Mouse (Mus musculus) naive thymus-derived CD4-positive, alpha-beta T cell, adult 2 months (primary cell): ENCODE measurements around the gene Apoa2.

Source experiments
- DNase-seq: peaks from one replicate; pipeline ENCODE4 v3.0.0-alpha.2; 2011; ENCODE audit warnings: low read depth

Gene Apoa2

DNA sequence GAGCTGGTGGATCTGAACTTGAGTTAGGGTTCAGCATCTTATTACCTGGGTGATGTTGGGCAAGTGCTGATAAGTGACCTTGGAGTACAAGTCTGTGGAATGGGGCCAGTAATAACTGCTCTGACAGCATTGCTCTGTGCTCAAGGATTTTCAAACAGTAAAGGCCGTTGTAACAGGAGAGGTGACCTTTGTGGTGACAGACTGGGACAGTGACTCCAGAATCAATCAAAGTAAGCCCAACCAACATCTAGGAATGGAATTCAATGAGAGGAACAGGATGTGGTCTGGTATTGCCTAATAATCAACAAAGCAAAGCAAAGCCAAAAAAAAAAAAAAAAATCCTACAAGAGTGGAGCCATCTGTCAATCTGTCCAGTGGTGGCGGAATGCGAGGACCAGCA is 35.5 kb downstream of the Apoa2 start:
- no peak for DNase-seq

DNA sequence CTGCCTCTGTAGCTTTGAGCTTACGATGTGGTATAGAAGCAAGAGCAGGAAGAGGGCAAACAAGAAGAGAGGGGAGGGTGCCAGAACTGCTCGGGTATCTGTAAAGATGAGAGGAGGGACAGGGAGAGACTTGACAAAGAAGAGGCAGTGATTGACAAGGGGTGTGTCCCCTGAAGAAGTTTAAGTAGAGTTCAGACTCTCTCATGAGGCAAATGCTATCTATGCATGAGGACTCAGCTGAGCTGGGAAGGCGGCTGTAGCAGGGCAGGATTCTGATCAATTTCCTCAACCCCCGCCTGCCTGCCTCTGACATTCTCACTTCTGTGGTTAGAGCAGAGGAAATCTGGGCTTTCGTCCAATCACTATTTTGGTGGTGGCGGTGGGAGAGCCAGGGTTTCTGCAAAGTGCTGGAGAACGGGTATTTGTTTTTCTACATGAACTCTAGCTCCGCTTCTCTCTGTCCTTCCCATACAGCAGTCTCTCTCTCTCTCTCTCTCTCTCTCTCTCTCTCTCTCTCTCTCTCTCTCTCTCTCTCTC is 37.8 kb downstream of the Apoa2 start:
- peak; percentile 76 for DNase-seq

DNA sequence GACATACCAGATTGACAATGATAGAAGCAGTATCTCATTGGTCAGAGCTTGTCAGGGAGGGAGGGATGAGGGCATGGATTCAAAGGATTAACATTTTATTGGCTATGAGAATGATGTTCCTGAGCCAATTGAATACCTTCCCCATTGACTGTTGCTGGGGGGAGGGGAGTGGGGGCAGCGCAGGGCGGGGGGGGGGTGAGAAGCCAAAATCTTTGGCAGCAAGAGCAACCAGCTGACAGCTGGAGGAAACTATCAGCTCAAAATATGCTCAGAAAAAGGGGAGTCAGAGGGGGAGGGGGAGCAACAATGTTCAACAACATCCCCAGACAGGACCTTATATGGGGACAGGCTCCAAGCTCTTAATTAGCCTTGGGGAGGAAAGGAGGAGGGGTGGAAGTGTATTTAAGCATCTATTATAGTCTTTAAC is 38.3 kb downstream of the Apoa2 start:
- no peak for DNase-seq

DNA sequence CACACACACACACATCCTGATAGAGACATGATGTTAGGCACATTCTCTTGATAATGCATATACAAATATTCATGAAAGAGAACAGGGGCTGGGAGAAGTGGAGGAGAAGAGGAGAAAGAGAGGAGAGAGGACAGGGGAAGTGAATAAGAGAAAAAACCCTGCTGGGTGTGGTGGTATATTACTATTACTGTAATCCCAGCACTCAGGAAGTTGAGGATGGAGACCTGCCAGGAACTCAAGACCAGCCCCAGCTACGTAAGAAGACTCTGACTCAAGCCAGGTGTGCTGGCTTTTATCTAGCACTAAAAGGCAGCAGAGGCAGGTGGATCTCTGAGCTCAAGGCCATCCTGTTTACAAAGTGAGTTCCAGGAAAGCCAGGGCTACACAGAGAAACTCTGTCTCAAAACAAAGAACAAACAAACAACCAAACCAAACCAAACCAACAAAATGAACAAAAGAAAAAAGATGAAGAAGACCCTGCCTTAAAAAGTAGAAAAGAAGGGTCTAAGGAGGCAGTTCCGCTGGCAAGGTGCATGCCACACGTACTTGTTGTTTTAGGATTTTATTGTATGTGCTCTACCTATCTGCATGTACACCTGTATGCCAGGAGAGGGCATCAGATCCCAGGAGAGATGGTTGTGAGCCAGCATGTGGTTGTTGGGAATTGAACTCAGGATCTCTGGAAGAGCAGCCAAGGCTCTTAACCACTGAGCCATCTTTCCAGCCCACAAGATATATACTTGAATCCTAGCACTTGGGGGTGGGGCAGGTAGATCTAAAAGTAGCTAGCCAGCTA is 39.0 kb downstream of the Apoa2 start:
- DNase-seq = no peak

DNA sequence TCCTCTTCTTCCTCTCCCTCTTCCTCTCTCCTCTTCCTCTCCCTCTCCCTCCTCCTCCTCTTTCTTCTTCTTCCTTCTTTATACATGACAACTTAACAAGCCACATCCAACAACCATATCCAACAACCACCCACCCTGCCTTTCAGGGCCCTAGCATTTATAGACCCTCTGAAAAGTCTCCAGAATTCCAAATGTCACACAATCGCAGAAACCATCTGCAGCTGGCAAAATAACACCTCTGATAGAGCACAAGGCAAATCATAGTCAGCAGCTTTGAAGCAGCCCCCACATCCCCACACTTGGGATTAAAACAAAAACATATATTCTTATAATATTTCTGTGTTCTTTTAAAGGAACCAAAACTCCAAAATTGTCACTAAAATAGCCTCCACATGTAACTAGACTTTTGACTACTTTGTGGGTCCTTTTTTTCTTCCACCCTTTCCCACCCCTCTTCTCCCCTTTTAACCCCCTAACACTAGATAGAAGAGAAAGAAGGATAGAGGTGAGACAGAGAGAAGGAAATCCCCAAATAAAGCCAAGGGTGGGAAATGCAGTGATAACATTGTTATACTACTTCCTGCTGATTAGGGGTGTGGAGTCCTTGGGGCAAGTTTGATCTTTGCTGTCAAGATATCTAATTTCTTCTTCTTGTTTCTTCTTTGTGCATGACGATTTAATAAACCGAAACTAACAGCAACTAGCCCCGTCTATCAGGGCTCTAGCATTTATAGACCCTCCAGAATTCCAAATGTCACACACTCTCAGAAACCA is 41.3 kb downstream of the Apoa2 start:
- no peak for DNase-seq

DNA sequence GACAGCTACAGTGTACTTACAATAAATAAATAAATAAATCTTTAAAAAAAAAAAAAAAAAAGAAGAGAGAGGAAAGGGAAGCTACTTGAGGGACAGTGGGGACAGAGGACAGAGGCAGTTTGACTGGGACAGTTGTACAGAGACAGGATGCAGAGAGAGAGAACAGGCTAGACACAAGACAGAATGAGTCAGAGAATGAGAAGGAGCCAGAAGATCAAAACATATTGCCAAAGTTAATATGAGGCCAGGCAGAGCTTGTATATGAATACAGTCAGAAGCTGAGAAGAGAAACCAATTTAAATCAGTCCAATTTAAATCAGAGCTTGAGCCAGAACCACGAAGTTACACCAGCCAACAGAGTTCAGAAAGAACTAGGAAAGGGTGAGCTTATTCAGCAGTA is 43.5 kb downstream of the Apoa2 start:
- no peak for DNase-seq

DNA sequence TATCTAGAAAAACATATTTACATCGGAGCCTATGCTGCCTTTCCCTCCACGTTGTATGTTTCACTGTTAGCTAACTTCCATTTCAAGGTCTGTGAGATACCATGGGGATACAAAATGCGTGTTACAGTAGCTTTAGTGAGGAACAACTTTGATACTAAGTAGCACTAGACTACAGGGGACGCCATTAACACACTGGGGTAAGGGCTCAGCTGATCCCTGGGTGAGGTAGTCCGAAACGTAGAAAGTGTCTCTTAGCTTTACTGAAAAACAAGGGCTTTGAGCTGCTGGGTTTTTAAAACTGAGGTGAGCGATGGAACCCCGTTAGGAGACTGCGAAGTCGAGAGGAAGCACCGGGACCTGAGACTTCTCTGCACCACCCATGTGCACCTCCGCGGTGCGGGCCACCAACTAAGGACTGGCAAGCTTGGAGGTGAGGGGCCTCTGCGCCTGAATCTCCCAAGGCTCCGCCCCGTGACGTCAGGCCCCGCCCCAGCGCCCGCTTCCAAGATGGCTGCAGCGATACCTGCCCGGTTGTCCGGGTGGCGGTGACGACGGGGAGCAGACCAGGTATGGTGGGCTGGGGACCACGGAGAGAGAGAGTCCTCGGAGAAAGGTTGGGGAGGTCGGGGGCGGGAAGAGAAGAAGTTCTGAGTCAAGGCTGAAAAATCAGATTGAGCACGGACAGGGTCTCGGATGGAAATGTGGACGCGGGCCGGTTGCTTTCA is 45.2 kb downstream of the Apoa2 start, which contains the start of gene B4galt3:
B4galt3 (plus strand) TSS at position 481 of the 725 bp plus-strand sequence.
- peak; percentile 95 for DNase-seq

DNA sequence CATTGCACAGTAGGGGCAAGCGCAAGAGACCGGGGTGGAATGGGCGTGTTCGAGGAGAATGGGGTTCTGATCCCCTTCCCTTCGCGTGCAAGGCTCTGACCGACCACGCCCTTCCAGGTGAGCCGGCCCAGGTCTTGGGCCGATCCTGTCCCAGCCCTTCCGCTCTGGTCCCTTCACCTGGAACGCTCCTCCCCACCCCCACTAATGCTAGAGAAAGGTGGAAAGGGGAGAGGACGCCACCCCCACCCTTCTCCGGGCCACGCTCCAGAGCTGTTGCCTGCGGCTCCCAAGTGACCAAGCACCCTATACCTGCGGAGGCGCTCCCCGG is 45.7 kb downstream of the Apoa2 start:
- no peak for DNase-seq

DNA sequence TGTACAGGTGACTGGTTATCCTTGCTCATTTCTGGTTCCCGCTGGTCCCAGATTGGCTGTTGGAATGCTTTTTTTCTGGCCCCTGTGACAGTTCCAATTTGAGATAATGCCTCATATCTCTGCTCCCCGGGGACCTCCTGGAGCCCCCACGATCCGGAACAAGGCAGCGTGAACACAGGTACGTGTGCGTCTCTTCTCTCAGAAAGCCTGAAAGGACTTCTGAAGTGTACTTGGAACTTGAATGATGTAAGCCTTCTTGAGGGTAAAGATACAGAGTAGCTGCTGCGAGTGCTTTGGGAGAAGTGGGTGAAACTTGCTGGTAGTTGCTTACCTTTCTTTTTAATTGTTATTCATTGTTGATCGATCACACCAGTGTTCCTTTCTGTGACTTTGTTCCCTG is 46.3 kb downstream of the Apoa2 start:
- DNase-seq = no peak

DNA sequence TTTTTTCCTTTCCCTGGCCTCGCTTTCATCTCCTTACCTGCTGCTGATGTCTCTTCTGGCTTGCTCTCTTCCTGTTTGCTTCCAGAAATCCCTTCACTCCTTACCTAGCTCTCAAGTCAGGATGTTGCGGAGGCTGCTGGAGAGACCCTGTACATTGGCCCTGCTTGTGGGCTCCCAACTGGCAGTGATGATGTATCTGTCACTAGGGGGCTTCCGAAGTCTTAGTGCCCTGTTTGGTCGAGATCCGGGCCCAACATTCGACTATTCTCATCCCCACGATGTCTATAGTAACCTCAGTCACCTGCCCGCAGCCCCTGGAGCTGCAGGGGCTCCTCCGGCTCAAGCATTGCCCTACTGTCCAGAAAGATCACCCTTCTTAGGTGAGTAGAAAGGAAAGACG is 46.8 kb downstream of the Apoa2 start:
- no peak for DNase-seq

DNA sequence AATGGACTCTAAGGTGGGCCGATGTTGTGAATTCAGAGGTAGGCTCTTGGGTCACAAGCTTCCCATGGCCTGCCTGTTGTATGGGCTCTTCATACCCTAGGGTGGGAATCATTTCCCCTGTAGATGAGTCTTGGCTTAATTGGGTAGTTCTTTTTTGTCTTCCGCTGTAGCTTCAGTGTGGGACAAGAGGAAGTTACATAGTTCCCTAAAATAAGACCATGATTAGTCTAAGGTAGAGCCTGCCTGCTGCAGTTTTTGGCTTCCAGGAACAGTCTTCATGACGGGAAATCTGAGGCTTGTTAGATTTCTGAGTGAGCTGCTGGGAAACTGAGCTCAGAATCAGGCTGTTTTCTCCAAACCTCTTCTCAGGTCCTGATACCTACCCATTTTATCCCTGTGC is 47.2 kb downstream of the Apoa2 start:
- no peak for DNase-seq

DNA sequence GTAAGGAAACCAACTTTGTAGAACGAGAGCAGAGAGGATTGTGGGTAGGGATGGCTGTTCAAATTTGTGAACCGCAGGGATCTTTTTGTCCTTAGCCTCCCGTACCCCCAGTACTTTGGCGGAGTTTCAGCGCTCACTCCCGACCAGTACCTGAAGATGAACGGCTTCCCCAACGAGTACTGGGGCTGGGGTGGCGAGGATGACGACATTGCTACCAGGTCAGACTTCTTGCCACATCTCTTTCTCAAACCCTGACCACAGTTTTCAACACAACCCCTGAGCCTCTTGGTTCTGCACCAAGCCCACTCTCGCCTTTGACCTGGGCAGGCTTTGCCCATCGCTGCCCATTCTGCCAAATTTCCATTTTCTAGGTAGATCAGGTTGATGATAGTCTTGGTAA is 49.3 kb downstream of the Apoa2 start:
- DNase-seq = no peak

DNA sequence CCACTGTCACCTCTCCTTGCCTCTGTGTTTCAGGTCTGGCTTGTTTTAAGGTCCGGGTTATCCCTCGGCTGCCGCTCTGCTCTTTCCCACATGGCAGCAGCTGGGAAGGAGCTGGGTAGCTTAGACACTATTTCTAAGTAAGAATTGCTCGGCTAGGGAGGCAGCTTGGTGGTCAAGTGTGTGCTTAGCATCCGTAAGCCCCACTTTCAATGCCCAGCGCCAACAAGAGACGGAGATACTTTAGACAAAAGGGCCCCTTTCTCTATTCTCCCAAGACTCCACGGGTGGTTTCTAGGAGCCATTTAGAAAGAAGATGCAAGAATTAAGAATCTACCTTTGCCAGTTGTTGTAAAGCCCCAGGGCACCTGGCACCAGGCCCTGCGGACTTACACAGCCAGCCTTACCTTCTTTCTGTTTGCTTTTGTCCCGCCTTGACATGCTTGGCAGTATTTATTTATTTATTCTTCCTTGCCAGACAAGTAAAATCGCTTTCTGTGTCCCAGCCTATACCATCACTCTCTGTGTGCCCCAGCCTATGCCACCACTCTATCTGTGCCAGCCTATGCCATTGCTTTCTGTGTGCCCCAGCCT is 50.4 kb downstream of the Apoa2 start:
- DNase-seq = no peak
